Mouse (Mus musculus) limb, embryonic 11.5 days (tissue): ENCODE data around the gene Pacsin2. TPM values are rescaled to one million over a fixed set of nuclear protein-coding genes. Genes with fewer than 3 reads are reported as not detected.

ENCODE experiments used
- ATAC-seq: fragments of 200-750 bp; cut with Nextera tagmentation; 2 replicates; pipeline ENCODE4 v1.8.0; 2017; ENCODE audit warnings: low read depth; ENCODE audit not compliant: insufficient number of reproducible peaks, low FRiP score, low TSS enrichment
- DNase-seq: peaks from one replicate; pipeline ENCODE4 v3.0.0-alpha.2; 2015; ENCODE audit warnings: low spot score
- H3K27ac ChIP-seq: fragments of 300-500 bp; sonication (generic); replicated peaks from 2 replicates; pipeline ENCODE4 v1.5.1; 2014; ENCODE audit warnings: low read depth, mild to moderate bottlenecking, low read length
- H3K27me3 ChIP-seq: fragments of 300-500 bp; sonication (generic); 2 replicates; pipeline ENCODE4 v1.6.1; 2014; ENCODE audit warnings: mild to moderate bottlenecking, low read length, mixed read lengths; ENCODE audit not compliant: control insufficient read depth, insufficient read depth
- H3K36me3 ChIP-seq: fragments of 300-500 bp; sonication (generic); 2 replicates; pipeline ENCODE4 v1.6.1; 2014; ENCODE audit warnings: mild to moderate bottlenecking, low read length, moderate library complexity, mixed read lengths; ENCODE audit not compliant: control insufficient read depth, insufficient read depth
- H3K4me1 ChIP-seq: fragments of 300-500 bp; sonication (generic); 2 replicates; pipeline ENCODE4 v1.6.1; 2014; ENCODE audit warnings: low read length, mixed read lengths; ENCODE audit not compliant: control insufficient read depth, insufficient read depth
- H3K4me2 ChIP-seq: fragments of 300-500 bp; sonication (generic); 2 replicates; pipeline ENCODE4 v1.6.1; 2014; ENCODE audit warnings: low read depth, mild to moderate bottlenecking, moderate library complexity; ENCODE audit not compliant: severe bottlenecking
- H3K4me3 ChIP-seq: fragments of 300-500 bp; sonication (generic); 2 replicates; pipeline ENCODE4 v1.5.1; 2014; ENCODE audit warnings: low read depth, low read length
- H3K9ac ChIP-seq: fragments of 300-500 bp; sonication (generic); 2 replicates; pipeline ENCODE4 v1.6.1; 2014; ENCODE audit warnings: mild to moderate bottlenecking, low read length
- H3K9me3 ChIP-seq: fragments of 300-500 bp; sonication (generic); 2 replicates; pipeline ENCODE4 v1.6.1; 2016; ENCODE audit warnings: low read length; ENCODE audit not compliant: control insufficient read depth
- WGBS: fragments of 180-500 bp; shearing (Covaris S2); extraction: QIAGEN DNeasy Blood & Tissue Kit; methylation state at CpG from one replicate; pipeline ENCODE4 v1.1.7; 2014; 5-methylcytosine and 5-hydroxymethylcytosine counted together
- polyA plus RNA-seq: library from polyadenylated mRNA; unstranded; fragments of >200 nt; fragmentation: Nextera tagmentation; extraction: Ambion mirVana; gene quantifications from 2 replicates; pipeline ENCODE4 v1.2.1, GENCODE M21; 2014

Pacsin2 gene
- polyA plus RNA-seq, 1 experiment from 2014 or later = 45.4 TPM

GRCm38 (mm10) chr15:83452219-83452760, 12.1 kb downstream of the Pacsin2 start:
- WGBS = 84% methylated on average over 7 of the region's 7 CpGs

DNA sequence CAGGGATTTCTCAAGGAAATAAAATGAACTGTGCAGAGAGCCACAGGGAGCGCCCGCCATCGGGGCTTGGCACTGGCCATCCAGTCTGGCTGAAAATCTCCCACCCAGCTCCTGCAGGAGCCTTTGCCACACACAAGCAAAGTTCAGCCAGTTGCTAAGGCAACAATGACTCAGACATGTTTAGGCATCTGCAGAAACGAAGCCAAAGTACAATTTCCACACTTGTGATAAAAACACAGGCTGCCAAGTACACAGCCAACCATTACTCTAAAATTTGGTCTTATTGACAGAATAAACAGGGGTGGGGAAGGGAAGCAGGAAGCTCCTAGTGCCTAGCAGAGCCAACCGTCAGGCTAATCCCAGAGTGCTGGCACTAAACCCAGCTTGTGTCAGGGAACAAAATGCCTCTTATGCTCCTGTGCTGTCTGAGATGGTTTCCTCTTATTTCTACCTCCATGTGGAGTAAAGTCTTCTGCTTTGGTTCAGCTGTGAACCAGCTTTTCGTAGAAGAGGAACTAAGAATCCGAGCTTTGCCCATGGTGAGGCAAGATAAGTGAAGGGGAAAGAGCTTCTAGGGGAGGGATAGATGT, 12.7 kb downstream of the Pacsin2 start:
- ATAC-seq (no peak), DNase-seq (no peak)
- no peak overlapping the region for H3K27ac ChIP-seq
- H3K4me2 ChIP-seq = no peak overlapping the region
- H3K36me3 ChIP-seq = no peaks in the 10 kb centered on the region
- H3K4me1 ChIP-seq = no peaks in the 10 kb centered on the region
- no peaks in the 10 kb centered on the region for H3K27me3 ChIP-seq
- no peaks in the 10 kb centered on the region for H3K9me3 ChIP-seq
- H3K4me3 ChIP-seq = no peak overlapping the region
- WGBS = 91% methylated on average over 7 of the region's 7 CpGs
- no peak overlapping the region for H3K9ac ChIP-seq

More at GRCm38 (mm10) chr15:83452219-83452760, 12.1 kb downstream of the Pacsin2 start:
- no peaks in the 10 kb centered on the region for H3K27me3 ChIP-seq
- no peak overlapping the region for H3K4me2 ChIP-seq
- no peaks in the 10 kb centered on the region for H3K36me3 ChIP-seq
- ATAC-seq = no peak
- H3K9me3 ChIP-seq = no peaks in the 10 kb centered on the region
- H3K9ac ChIP-seq = no peak overlapping the region
- no peak for DNase-seq
- no peak overlapping the region for H3K4me3 ChIP-seq
- no peaks in the 10 kb centered on the region for H3K4me1 ChIP-seq
- no peak overlapping the region for H3K27ac ChIP-seq

DNA sequence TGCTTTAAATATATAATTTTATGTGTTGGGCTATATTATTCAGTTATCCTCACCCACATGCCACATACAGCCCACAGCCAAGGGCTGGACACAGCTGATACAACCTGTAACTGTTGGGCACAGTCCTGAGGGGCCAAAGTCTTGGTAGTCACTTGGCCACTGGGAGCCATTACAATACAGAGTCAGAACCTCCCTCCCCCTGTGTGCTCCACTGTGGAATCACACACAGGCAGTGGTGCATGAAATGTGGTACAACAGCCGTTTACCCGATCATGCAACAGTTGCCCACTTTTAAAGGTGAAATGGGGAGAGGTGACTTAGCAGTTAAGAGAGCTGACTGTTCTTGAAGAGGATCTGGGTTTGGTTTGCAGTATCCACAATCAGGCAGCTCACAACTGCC, 14.4 kb downstream of the Pacsin2 start:
- no peak overlapping the region for H3K4me3 ChIP-seq
- H3K9me3 ChIP-seq = no peaks in the 10 kb centered on the region
- DNase-seq (no peak), ATAC-seq (no peak)
- 94% methylated on average over 2 of the region's 2 CpGs for WGBS
- no peak overlapping the region for H3K27ac ChIP-seq
- H3K27me3 ChIP-seq = no peaks in the 10 kb centered on the region
- H3K36me3 ChIP-seq = no peaks in the 10 kb centered on the region
- no peak overlapping the region for H3K9ac ChIP-seq
- H3K4me1 ChIP-seq = no peaks in the 10 kb centered on the region
- H3K4me2 ChIP-seq = no peak overlapping the region

DNA sequence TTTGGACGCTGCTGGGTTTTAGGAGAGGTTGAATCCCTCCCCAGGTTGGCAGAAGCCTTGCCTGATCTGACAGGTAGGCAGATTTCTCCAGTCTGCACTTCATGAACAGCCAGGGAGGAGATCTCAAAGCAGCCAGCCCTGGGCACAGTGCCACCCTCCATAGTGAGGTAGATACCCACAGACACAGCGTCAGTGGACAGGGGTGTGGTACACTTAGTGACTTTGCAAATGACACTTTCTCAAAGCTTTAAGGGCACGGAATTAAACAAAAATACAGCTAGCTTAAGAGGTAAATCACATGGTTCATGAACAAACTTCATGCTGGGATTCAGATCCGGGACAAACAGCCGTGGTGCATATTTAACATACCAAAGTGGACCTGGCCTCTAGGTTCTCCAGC, 15.8 kb downstream of the Pacsin2 start:
- Histone ChIP-seq H3K4me2 (no peak overlapping the region), H3K4me3 (no peak overlapping the region), H3K4me1 (no peaks in the 10 kb centered on the region), H3K36me3 (no peaks in the 10 kb centered on the region), H3K9me3 (no peaks in the 10 kb centered on the region), H3K27me3 (no peaks in the 10 kb centered on the region), H3K27ac (no peak overlapping the region), H3K9ac (no peak overlapping the region)
- WGBS = 80% methylated on average over 5 of the region's 5 CpGs
- ATAC-seq (no peak), DNase-seq (no peak)

DNA sequence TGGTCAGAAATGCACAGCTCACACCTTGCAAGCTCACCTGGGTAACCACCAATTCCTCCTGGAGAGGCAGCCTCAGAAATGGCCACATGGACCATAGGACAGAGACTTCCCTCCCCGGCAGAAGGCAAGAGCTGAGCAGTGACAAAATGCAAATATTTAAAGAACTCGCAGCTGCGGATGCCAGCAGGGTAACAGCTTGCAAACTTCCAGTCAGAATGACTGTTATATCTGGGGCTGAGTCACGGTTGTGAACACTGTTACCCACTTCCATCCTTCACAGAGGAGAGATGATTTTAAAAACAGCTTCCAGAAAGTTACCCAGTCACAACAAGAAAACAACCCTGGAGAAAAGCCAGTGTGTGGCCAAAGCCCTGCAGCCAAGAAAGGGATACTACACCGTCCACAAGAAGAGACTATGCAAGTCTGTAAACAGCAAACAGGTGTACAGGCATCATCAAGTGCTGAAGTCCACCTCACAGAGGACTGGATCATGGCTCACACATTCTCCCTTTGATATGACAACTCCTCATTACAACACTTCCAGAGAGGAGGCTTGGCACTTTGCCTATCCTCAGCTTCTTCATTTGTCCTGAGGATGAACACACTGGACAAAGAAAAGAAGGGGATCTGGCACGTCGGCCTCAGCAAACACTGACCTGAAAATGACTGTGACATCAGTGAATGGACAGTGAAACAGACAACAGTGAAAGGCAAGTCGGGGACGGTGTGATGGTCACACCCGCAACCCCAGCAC, 16.4 kb downstream of the Pacsin2 start:
- Histone ChIP-seq H3K4me1 (no peaks in the 10 kb centered on the region), H3K9ac (no peak overlapping the region), H3K4me3 (no peak overlapping the region), H3K9me3 (no peaks in the 10 kb centered on the region), H3K27me3 (no peaks in the 10 kb centered on the region), H3K27ac (no peak overlapping the region), H3K4me2 (no peak overlapping the region), H3K36me3 (no peaks in the 10 kb centered on the region)
- ATAC-seq = no peak
- 67% methylated on average over 10 of the region's 10 CpGs for WGBS
- no peak for DNase-seq

- Histone ChIP-seq H3K27ac (no peak overlapping the region; the same call in 1 of the 2 replicates), H3K4me2 (no peak overlapping the region), H3K9me3 (no peaks in the 10 kb centered on the region), H3K27me3 (no peaks in the 10 kb centered on the region), H3K36me3 (no peaks in the 10 kb centered on the region), H3K4me3 (no peak overlapping the region), H3K4me1 (no peaks in the 10 kb centered on the region), H3K9ac (no peak overlapping the region)
- no peak for DNase-seq
- WGBS = 70% methylated on average over 2 of the region's 2 CpGs
- ATAC-seq = no peak
These were observed 18.5 kb downstream of the Pacsin2 start for GRCm38 (mm10) chr15:83445908-83446307.

DNA sequence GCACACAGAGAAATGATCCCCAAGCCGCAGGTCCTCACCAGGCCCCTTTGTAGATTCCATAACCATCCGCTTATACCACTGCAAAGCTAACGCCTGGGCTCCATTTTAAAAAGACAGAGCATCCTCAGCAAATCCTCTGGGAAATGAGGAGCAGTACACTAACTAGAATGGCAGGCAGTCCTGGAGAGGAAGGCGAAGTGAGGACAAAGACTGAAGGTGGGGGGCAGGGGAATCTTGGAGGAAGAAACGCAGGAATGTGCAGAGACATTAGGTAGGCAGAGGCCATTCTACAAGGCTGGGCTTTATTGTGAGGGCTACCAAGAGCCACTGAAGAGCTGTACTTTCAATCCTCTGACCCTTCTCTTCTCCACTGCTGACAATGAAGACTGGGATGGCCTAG, 19.0 kb downstream of the Pacsin2 start:
- DNase-seq = no peak
- no peak overlapping the region for H3K4me3 ChIP-seq
- no peaks in the 10 kb centered on the region for H3K27me3 ChIP-seq
- H3K27ac ChIP-seq = no peak overlapping the region
- no peak overlapping the region for H3K4me2 ChIP-seq
- no peak for ATAC-seq
- WGBS = 76% methylated on average over 5 of the region's 5 CpGs
- H3K9me3 ChIP-seq = no peaks in the 10 kb centered on the region
- H3K4me1 ChIP-seq = no peaks in the 10 kb centered on the region
- H3K9ac ChIP-seq = no peak overlapping the region
- no peaks in the 10 kb centered on the region for H3K36me3 ChIP-seq

DNA sequence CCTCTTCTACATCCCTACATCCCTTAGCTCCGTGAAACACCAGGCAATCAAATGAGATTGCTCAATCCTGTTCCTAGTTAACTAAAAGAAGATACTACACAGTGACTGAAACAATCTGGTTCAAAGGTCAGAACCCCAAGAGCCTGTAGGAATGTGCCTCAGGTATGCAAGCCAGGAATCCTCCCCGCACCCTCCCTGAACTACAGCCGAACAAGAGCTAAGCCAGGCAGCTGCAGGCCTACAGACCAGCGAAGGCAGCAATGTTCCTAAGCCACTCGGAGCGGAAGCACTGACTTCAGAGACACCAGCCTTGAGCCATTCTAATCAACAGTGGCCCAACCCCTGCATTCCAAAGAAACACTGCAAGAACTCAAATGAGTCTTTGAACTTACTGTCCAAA, 20.0 kb downstream of the Pacsin2 start:
- Histone ChIP-seq H3K4me1 (no peaks in the 10 kb centered on the region), H3K4me2 (no peak overlapping the region), H3K4me3 (no peak overlapping the region), H3K9ac (no peak overlapping the region), H3K9me3 (no peaks in the 10 kb centered on the region), H3K36me3 (no peaks in the 10 kb centered on the region), H3K27me3 (no peaks in the 10 kb centered on the region), H3K27ac (no peak overlapping the region)
- no peak for ATAC-seq
- DNase-seq = no peak
- WGBS = 50% methylated on average over 6 of the region's 6 CpGs
